Mouse (Mus musculus) lung, embryonic 14.5 days (tissue): Measurements from ENCODE around the gene Sp140. TPM values are rescaled to one million over a fixed set of nuclear protein-coding genes. Genes with fewer than 3 reads are reported as not detected.

Source experiments
- ATAC-seq: fragments of 200-750 bp; cut with Nextera tagmentation; 2 replicates; pipeline ENCODE4 v1.8.0; 2017; ENCODE audit warnings: mild to moderate bottlenecking, moderate TSS enrichment, moderate library complexity; ENCODE audit not compliant: insufficient read depth
- DNase-seq: peaks from one replicate; pipeline ENCODE4 v3.0.0-alpha.2; 2015
- H3K27ac ChIP-seq: fragments of 300-500 bp; sonication (generic); 2 replicates; pipeline ENCODE4 v1.5.1; 2014; ENCODE audit warnings: low read depth, mild to moderate bottlenecking, moderate library complexity
- H3K27me3 ChIP-seq: fragments of 300-500 bp; sonication (generic); 2 replicates; pipeline ENCODE4 v1.6.1; 2014; ENCODE audit warnings: low read length, control low read depth; ENCODE audit not compliant: insufficient read depth
- H3K36me3 ChIP-seq: fragments of 300-500 bp; sonication (generic); 2 replicates; pipeline ENCODE4 v1.6.1; 2014; ENCODE audit warnings: control low read depth; ENCODE audit not compliant: insufficient read depth
- H3K4me1 ChIP-seq: fragments of 300-500 bp; sonication (generic); 2 replicates; pipeline ENCODE4 v1.6.1; 2014; ENCODE audit warnings: antibody characterized with exemption, control low read depth; ENCODE audit not compliant: insufficient read depth
- H3K4me2 ChIP-seq: fragments of 300-500 bp; sonication (generic); 2 replicates; pipeline ENCODE4 v1.6.1; 2014; ENCODE audit warnings: mild to moderate bottlenecking
- H3K4me3 ChIP-seq: fragments of 300-500 bp; sonication (generic); 2 replicates; pipeline ENCODE4 v1.5.1; 2014; ENCODE audit warnings: low read depth, low read length
- H3K9ac ChIP-seq: fragments of 300-500 bp; sonication (generic); 2 replicates; pipeline ENCODE4 v1.6.1; 2014
- H3K9me3 ChIP-seq: fragments of 300-500 bp; sonication (generic); 2 replicates; pipeline ENCODE4 v1.6.1; 2016; ENCODE audit warnings: low read depth, low read length, control low read depth
- CTCF ChIP-seq: IDR thresholded peaks from 2 replicates; pipeline ENCODE4 v1.5.1; 2016; ENCODE audit warnings: antibody characterized with exemption, low read depth
- WGBS: fragments of 180-500 bp; shearing (Covaris S2); extraction: QIAGEN DNeasy Blood & Tissue Kit; methylation state at CpG from one replicate; pipeline ENCODE4 v1.1.7; 2014; 5-methylcytosine and 5-hydroxymethylcytosine counted together
- polyA plus RNA-seq: library from polyadenylated mRNA; unstranded; fragments of >200 nt; fragmentation: Nextera tagmentation; extraction: Ambion mirVana; gene quantifications from 2 replicates; pipeline ENCODE4 v1.2.1, GENCODE M21; 2014

Sp140 gene
- polyA plus RNA-seq, 1 experiment from 2014 or later = 0.70 TPM

DNA sequence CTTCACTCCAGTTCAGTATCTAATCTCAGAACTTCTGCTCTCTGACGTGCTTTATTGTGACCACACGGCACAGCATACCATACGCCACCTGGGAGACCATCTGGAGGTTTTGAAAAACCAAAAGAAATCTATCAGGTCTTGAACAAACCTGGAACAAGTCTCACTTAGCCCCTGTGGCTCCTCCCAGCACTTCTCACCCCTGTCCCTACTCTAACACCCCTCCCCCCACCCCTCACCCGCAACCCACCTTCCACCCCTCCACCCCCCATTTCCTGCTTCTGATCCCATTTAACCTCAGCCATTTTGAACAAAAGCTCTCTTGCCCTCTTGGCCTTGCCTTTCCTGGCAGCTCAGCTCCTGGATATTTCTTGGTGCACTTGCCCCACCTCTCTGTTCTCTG is 80.0 kb downstream of the Sp140 start:
- Histone ChIP-seq H3K36me3 (no peaks in the 10 kb centered on the region), H3K4me3 (no peak overlapping the region), H3K4me1 (no peaks in the 10 kb centered on the region), H3K9ac (no peak overlapping the region), H3K4me2 (no peak overlapping the region), H3K27ac (no peak overlapping the region), H3K9me3 (no peaks in the 10 kb centered on the region), H3K27me3 (no peaks in the 10 kb centered on the region)
- TF ChIP-seq CTCF = no peak
- DNase-seq = no peak
- 36% methylated on average over 4 of the region's 4 CpGs for WGBS
- ATAC-seq = no peak

GRCm38 (mm10) chr1:85686666-85687065 is 86.5 kb downstream of the Sp140 start:
- no peaks in the 10 kb centered on the region for H3K27me3 ChIP-seq
- H3K36me3 ChIP-seq = no peaks in the 10 kb centered on the region
- DNase-seq (no peak), ATAC-seq (no peak)
- H3K4me3 ChIP-seq = no peak overlapping the region
- 46% methylated on average over 5 of the region's 5 CpGs for WGBS
- H3K9me3 ChIP-seq = no peaks in the 10 kb centered on the region
- TF ChIP-seq CTCF = no peak
- no peak overlapping the region for H3K27ac ChIP-seq
- H3K9ac ChIP-seq = no peak overlapping the region
- H3K4me1 ChIP-seq = no peaks in the 10 kb centered on the region
- no peak overlapping the region for H3K4me2 ChIP-seq

DNA sequence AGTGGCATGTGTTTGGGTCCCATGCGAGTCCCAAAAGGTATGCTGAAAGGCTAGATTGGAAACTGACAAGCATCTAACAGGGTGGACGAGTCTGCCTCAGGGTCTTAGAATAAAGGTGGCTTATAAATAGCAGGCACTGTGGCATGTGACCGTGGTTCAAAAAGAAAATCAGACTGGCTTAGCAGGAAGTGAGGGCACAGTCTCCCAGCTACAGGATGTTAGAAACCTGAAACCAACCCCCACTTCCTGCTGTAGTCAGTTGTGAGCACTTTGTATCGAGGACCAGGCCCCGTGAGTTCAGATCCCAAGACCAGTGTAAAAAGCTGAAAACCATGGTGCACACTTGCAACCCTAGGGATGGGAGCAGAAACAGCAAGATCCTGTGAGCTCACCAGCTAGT is 87.2 kb downstream of the Sp140 start:
- no peaks in the 10 kb centered on the region for H3K4me1 ChIP-seq
- no peaks in the 10 kb centered on the region for H3K27me3 ChIP-seq
- H3K4me3 ChIP-seq = no peak overlapping the region
- no peak for TF ChIP-seq CTCF
- no peaks in the 10 kb centered on the region for H3K9me3 ChIP-seq
- no peak overlapping the region for H3K9ac ChIP-seq
- no peak overlapping the region for H3K27ac ChIP-seq
- WGBS = 51% methylated on average over 5 of the region's 5 CpGs
- H3K36me3 ChIP-seq = no peaks in the 10 kb centered on the region
- ATAC-seq (no peak), DNase-seq (no peak)
- H3K4me2 ChIP-seq = no peak overlapping the region

GRCm38 (mm10) chr1:85690544-85690943 is 90.4 kb downstream of the Sp140 start:
- Histone ChIP-seq H3K36me3 (no peaks in the 10 kb centered on the region), H3K9ac (no peak overlapping the region), H3K4me3 (no peak overlapping the region), H3K27me3 (no peaks in the 10 kb centered on the region), H3K27ac (no peak overlapping the region), H3K4me1 (no peaks in the 10 kb centered on the region), H3K4me2 (no peak overlapping the region), H3K9me3 (no peaks in the 10 kb centered on the region)
- ATAC-seq = no peak
- no peak for DNase-seq
- WGBS = 74% methylated on average over 3 of the region's 3 CpGs
- TF ChIP-seq CTCF = no peak

GRCm38 (mm10) chr1:85692281-85692680 is 92.1 kb downstream of the Sp140 start:
- Histone ChIP-seq H3K9ac (no peak overlapping the region), H3K27me3 (no peaks in the 10 kb centered on the region), H3K27ac (no peak overlapping the region), H3K4me1 (no peaks in the 10 kb centered on the region), H3K4me2 (no peak overlapping the region), H3K4me3 (no peak overlapping the region), H3K9me3 (no peaks in the 10 kb centered on the region), H3K36me3 (no peaks in the 10 kb centered on the region)
- no peak for TF ChIP-seq CTCF
- ATAC-seq (no peak), DNase-seq (no peak)
- WGBS = 67% methylated on average over 1 of the region's 1 CpGs

GRCm38 (mm10) chr1:85693280-85693679 is 93.1 kb downstream of the Sp140 start:
- DNase-seq (no peak), ATAC-seq (no peak)
- H3K4me1 ChIP-seq = no peaks in the 10 kb centered on the region
- H3K4me2 ChIP-seq = no peak overlapping the region
- H3K36me3 ChIP-seq = no peaks in the 10 kb centered on the region
- H3K4me3 ChIP-seq = no peak overlapping the region
- no peaks in the 10 kb centered on the region for H3K9me3 ChIP-seq
- no peak overlapping the region for H3K27ac ChIP-seq
- H3K27me3 ChIP-seq = no peaks in the 10 kb centered on the region
- WGBS = 57% methylated on average over 3 of the region's 3 CpGs
- no peak for TF ChIP-seq CTCF
- H3K9ac ChIP-seq = no peak overlapping the region

Other genes starting within 250 kb of the Sp140 start
- gene G530012D18Rik, start 24.7 kb upstream of the Sp140 start, polyA plus RNA-seq = not detected in 2 replicates
- 1.1 and 1.5 TPM in 2 replicates for gene Sp110, start 1.6 kb upstream of the Sp140 start, polyA plus RNA-seq
- gene Sp100, start 49.6 kb downstream of the Sp140 start, polyA plus RNA-seq = 1.4 TPM in 2 replicates
- 1.4 and 1.8 TPM in 2 replicates for gene A630001G21Rik, start 178.3 kb downstream of the Sp140 start, polyA plus RNA-seq
- 47.0 and 49.3 TPM in 2 replicates for gene Cab39, start 193.1 kb downstream of the Sp140 start, polyA plus RNA-seq